Mouse (Mus musculus): Measurements from ENCODE around the gene Eif4a3. TPM values are rescaled to one million over a fixed set of nuclear protein-coding genes. Genes with fewer than 3 reads are reported as not detected.

Gene Eif4a3
- polyA plus RNA-seq (2015; fragmentation: Nextera tagmentation; extraction: Ambion mirVana), result 383 and 393 TPM in 2 replicates

- H3K4me1 ChIP-seq, result peaks cover 20% of the 10 kb centered on the region
- H3K36me3 ChIP-seq, result peaks cover 37% of the 10 kb centered on the region
- no peaks in the 10 kb centered on the region for H3K9me3 ChIP-seq (replicated peaks)
- H3K4me3 ChIP-seq (replicated peaks), result peak within 1 kb of the TSS; percentile 99
- peak within 1 kb of the TSS; percentile 98 for H3K9ac ChIP-seq
- under 1% methylated on average over 89 of the region's 89 CpGs for WGBS
- peak; percentile 96 for ATAC-seq (replicated peaks; ENCODE audit: low FRiP score)
- H3K27ac ChIP-seq, result peak within 1 kb of the TSS; percentile 96
- H3K4me2 ChIP-seq, result peak within 1 kb of the TSS; percentile 93
- H3K27me3 ChIP-seq, result 0 out of 2 replicates have a peak, but pooled peaks cover 6% of the 10 kb centered on the region
Measured at GRCm38 (mm10) chr11:119299391-119300245, at the start of gene Eif4a3. Gene Eif4a3, minus strand, starts transcription at chr11:119300089.

- H3K27ac ChIP-seq, result no peak overlapping the region
- no peaks in the 10 kb centered on the region for H3K4me1 ChIP-seq
- no peak for ATAC-seq (replicated peaks; ENCODE audit: low FRiP score)
- H3K9me3 ChIP-seq (replicated peaks), result no peaks in the 10 kb centered on the region
- H3K4me3 ChIP-seq (replicated peaks), result no peak overlapping the region
- no peaks in the 10 kb centered on the region for H3K27me3 ChIP-seq
- H3K36me3 ChIP-seq, result peaks cover 2% of the 10 kb centered on the region; the same call in 1 of the 2 replicates
- no peak overlapping the region for H3K9ac ChIP-seq
- WGBS, result 93% methylated on average over 4 of the region's 4 CpGs
- no peak overlapping the region for H3K4me2 ChIP-seq
Measured at GRCm38 (mm10) chr11:119347125-119347524, 47.2 kb upstream of the Eif4a3 start.

GRCm38 (mm10) chr11:119344865-119345264, 45.0 kb upstream of the Eif4a3 start:
- Histone ChIP-seq H3K27ac (no peak overlapping the region), H3K4me2 (no peak overlapping the region), H3K9ac (no peak overlapping the region), H3K27me3 (no peaks in the 10 kb centered on the region), H3K4me3 (replicated peaks) (no peak overlapping the region), H3K9me3 (replicated peaks) (no peaks in the 10 kb centered on the region), H3K4me1 (no peaks in the 10 kb centered on the region), H3K36me3 (peaks cover 2% of the 10 kb centered on the region; the same call in 1 of the 2 replicates)
- no peak for ATAC-seq (replicated peaks; ENCODE audit: low FRiP score)
- WGBS, result 61% methylated on average over 6 of the region's 6 CpGs

GRCm38 (mm10) chr11:119344178-119344577, 44.3 kb upstream of the Eif4a3 start:
- 84% methylated on average over 8 of the region's 8 CpGs for WGBS

GRCm38 (mm10) chr11:119339637-119340036, 39.7 kb upstream of the Eif4a3 start:
- Histone ChIP-seq H3K4me2 (no peak overlapping the region), H3K27ac (no peak overlapping the region), H3K9ac (no peak overlapping the region), H3K4me3 (replicated peaks) (no peak overlapping the region), H3K9me3 (replicated peaks) (no peaks in the 10 kb centered on the region), H3K27me3 (no peaks in the 10 kb centered on the region), H3K4me1 (no peaks in the 10 kb centered on the region), H3K36me3 (no peaks in the 10 kb centered on the region)
- no peak for ATAC-seq (replicated peaks; ENCODE audit: low FRiP score)
- WGBS, result 3% methylated on average over 5 of the region's 5 CpGs

More at GRCm38 (mm10) chr11:119344178-119344577, 44.3 kb upstream of the Eif4a3 start:
- Histone ChIP-seq H3K4me2 (no peak overlapping the region), H3K4me3 (replicated peaks) (no peak overlapping the region), H3K4me1 (no peaks in the 10 kb centered on the region), H3K27ac (no peak overlapping the region), H3K9me3 (replicated peaks) (no peaks in the 10 kb centered on the region), H3K27me3 (no peaks in the 10 kb centered on the region), H3K36me3 (peaks cover 2% of the 10 kb centered on the region; the same call in 1 of the 2 replicates), H3K9ac (no peak overlapping the region)
- no peak for ATAC-seq (replicated peaks; ENCODE audit: low FRiP score)

- Histone ChIP-seq H3K9ac (no peak overlapping the region), H3K27me3 (no peaks in the 10 kb centered on the region), H3K4me2 (no peak overlapping the region), H3K4me1 (no peaks in the 10 kb centered on the region), H3K9me3 (replicated peaks) (no peaks in the 10 kb centered on the region), H3K4me3 (replicated peaks) (no peak overlapping the region), H3K36me3 (no peaks in the 10 kb centered on the region), H3K27ac (no peak overlapping the region)
- ATAC-seq (replicated peaks; ENCODE audit: low FRiP score), result no peak
- WGBS, result 45% methylated on average over 5 of the region's 5 CpGs
Measured at GRCm38 (mm10) chr11:119339179-119339578, 39.3 kb upstream of the Eif4a3 start.

- Histone ChIP-seq H3K4me2 (no peak overlapping the region), H3K9ac (no peak overlapping the region), H3K27ac (no peak overlapping the region), H3K36me3 (no peaks in the 10 kb centered on the region), H3K4me1 (no peaks in the 10 kb centered on the region), H3K4me3 (replicated peaks) (no peak overlapping the region), H3K27me3 (no peaks in the 10 kb centered on the region), H3K9me3 (replicated peaks) (no peaks in the 10 kb centered on the region)
- ATAC-seq (replicated peaks; ENCODE audit: low FRiP score), result no peak
- 86% methylated on average over 10 of the region's 10 CpGs for WGBS
Measured at GRCm38 (mm10) chr11:119338271-119339059, 38.6 kb upstream of the Eif4a3 start.

- no peak overlapping the region for H3K4me2 ChIP-seq
- H3K4me3 ChIP-seq (replicated peaks), result no peak overlapping the region
- H3K27ac ChIP-seq, result no peak overlapping the region
- H3K36me3 ChIP-seq, result no peaks in the 10 kb centered on the region
- no peaks in the 10 kb centered on the region for H3K27me3 ChIP-seq
- 29% methylated on average over 3 of the region's 3 CpGs for WGBS
- no peaks in the 10 kb centered on the region for H3K4me1 ChIP-seq
- ATAC-seq (replicated peaks; ENCODE audit: low FRiP score), result no peak
- no peaks in the 10 kb centered on the region for H3K9me3 ChIP-seq (replicated peaks)
- H3K9ac ChIP-seq, result no peak overlapping the region
Measured at GRCm38 (mm10) chr11:119331970-119332369, 32.1 kb upstream of the Eif4a3 start.

GRCm38 (mm10) chr11:119330592-119330991, 30.7 kb upstream of the Eif4a3 start:
- Histone ChIP-seq H3K4me2 (no peak overlapping the region), H3K4me3 (replicated peaks) (no peak overlapping the region), H3K27me3 (no peaks in the 10 kb centered on the region), H3K36me3 (no peaks in the 10 kb centered on the region), H3K4me1 (no peaks in the 10 kb centered on the region), H3K9ac (no peak overlapping the region), H3K9me3 (replicated peaks) (no peaks in the 10 kb centered on the region), H3K27ac (no peak overlapping the region)
- ATAC-seq (replicated peaks; ENCODE audit: low FRiP score), result no peak
- WGBS, result 58% methylated on average over 4 of the region's 4 CpGs

- WGBS, result 87% methylated on average over 1 of the region's 1 CpGs
Measured at GRCm38 (mm10) chr11:119325068-119325467, 25.2 kb upstream of the Eif4a3 start.

GRCm38 (mm10) chr11:119322521-119322920, 22.6 kb upstream of the Eif4a3 start:
- ATAC-seq (replicated peaks; ENCODE audit: low FRiP score), result no peak
- H3K9me3 ChIP-seq (replicated peaks), result 0 out of 2 replicates have a peak, but pooled peaks cover 3% of the 10 kb centered on the region

More at GRCm38 (mm10) chr11:119325068-119325467, 25.2 kb upstream of the Eif4a3 start:
- Histone ChIP-seq H3K4me3 (replicated peaks) (no peak overlapping the region), H3K4me1 (no peaks in the 10 kb centered on the region), H3K27me3 (peaks cover 11% of the 10 kb centered on the region; the same call in 1 of the 2 replicates), H3K36me3 (no peaks in the 10 kb centered on the region), H3K27ac (no peak overlapping the region), H3K4me2 (no peak overlapping the region), H3K9me3 (replicated peaks) (0 out of 2 replicates have a peak, but pooled peaks cover 3% of the 10 kb centered on the region), H3K9ac (no peak overlapping the region)
- ATAC-seq (replicated peaks; ENCODE audit: low FRiP score), result no peak

GRCm38 (mm10) chr11:119316720-119317119, 16.8 kb upstream of the Eif4a3 start:
- Histone ChIP-seq H3K4me3 (replicated peaks) (no peak overlapping the region), H3K9ac (no peak overlapping the region), H3K9me3 (replicated peaks) (no peaks in the 10 kb centered on the region), H3K4me2 (no peak overlapping the region), H3K4me1 (no peaks in the 10 kb centered on the region), H3K27ac (no peak overlapping the region), H3K27me3 (peaks cover 2% of the 10 kb centered on the region; the same call in 1 of the 2 replicates), H3K36me3 (no peaks in the 10 kb centered on the region)
- ATAC-seq (replicated peaks; ENCODE audit: low FRiP score), result no peak
- WGBS, result 79% methylated on average over 4 of the region's 4 CpGs

More at GRCm38 (mm10) chr11:119322521-119322920, 22.6 kb upstream of the Eif4a3 start:
- WGBS, result 79% methylated on average over 13 of the region's 13 CpGs
- H3K4me2 ChIP-seq, result no peak overlapping the region
- no peaks in the 10 kb centered on the region for H3K4me1 ChIP-seq
- H3K9ac ChIP-seq, result no peak overlapping the region
- no peaks in the 10 kb centered on the region for H3K36me3 ChIP-seq
- H3K27ac ChIP-seq, result no peak overlapping the region
- H3K27me3 ChIP-seq, result peaks cover 11% of the 10 kb centered on the region; the same call in 1 of the 2 replicates
- H3K4me3 ChIP-seq (replicated peaks), result no peak overlapping the region

Data from kidney, embryonic 15.5 days (tissue).